8 mouse cellular contexts compared by ENCODE assay signal in genomic region chrX:51372477-51373239, GRCm38 (mm10).
DNase-seq lines count a peak whose midpoint lies in the region; ATAC-seq lines count a peak whose summit lies in the region.

No protein-coding gene starts in this region.

- H3K36me3 ChIP-seq in forebrain, embryonic 13.5 days (ENCODE audit: poor library complexity, severe bottlenecking): no peaks in the 10 kb centered on the region
- no peaks in the 10 kb centered on the region for H3K36me3 ChIP-seq in forebrain, embryonic 10.5 days (replicated peaks)
- no peaks in the 10 kb centered on the region for H3K36me3 ChIP-seq in midbrain, embryonic 11.5 days (ENCODE audit: control insufficient read depth, insufficient read depth, low read length)
- no peaks in the 10 kb centered on the region for H3K36me3 ChIP-seq in midbrain, embryonic 16.5 days (ENCODE audit: control insufficient read depth, insufficient read depth, low read length)
- H3K36me3 ChIP-seq in neural tube, embryonic 11.5 days (ENCODE audit: control insufficient read depth, insufficient read depth, low read length): no peaks in the 10 kb centered on the region

- H3K9me3 ChIP-seq in forebrain, embryonic 13.5 days (replicated peaks): no peaks in the 10 kb centered on the region
- H3K9me3 ChIP-seq in forebrain, embryonic 10.5 days: no peaks in the 10 kb centered on the region
- H3K9me3 ChIP-seq in midbrain, embryonic 11.5 days (ENCODE audit: control insufficient read depth, low read length): no peaks in the 10 kb centered on the region
- no peaks in the 10 kb centered on the region for H3K9me3 ChIP-seq in midbrain, embryonic 16.5 days (replicated peaks; ENCODE audit: control insufficient read depth, low read length, poor library complexity, severe bottlenecking)
- no peaks in the 10 kb centered on the region for H3K9me3 ChIP-seq in neural tube, embryonic 11.5 days (ENCODE audit: control insufficient read depth, low read length)

- no peak overlapping the region for H3K27ac ChIP-seq in forebrain, embryonic 13.5 days
- H3K27ac ChIP-seq in forebrain, embryonic 10.5 days: no peak overlapping the region
- H3K27ac ChIP-seq in midbrain, embryonic 11.5 days (ENCODE audit: low read depth, low read length): no peak overlapping the region
- no peak overlapping the region for H3K27ac ChIP-seq in midbrain, embryonic 16.5 days (ENCODE audit: low read length)
- no peak overlapping the region for H3K27ac ChIP-seq in neural tube, embryonic 11.5 days (ENCODE audit: low read depth, low read length)

- no peak overlapping the region for H3K4me2 ChIP-seq in forebrain, embryonic 13.5 days
- H3K4me2 ChIP-seq in midbrain, embryonic 11.5 days: no peak overlapping the region
- no peak overlapping the region for H3K4me2 ChIP-seq in midbrain, embryonic 16.5 days (ENCODE audit: low read length)
- H3K4me2 ChIP-seq in neural tube, embryonic 11.5 days (ENCODE audit: low read depth): no peak overlapping the region

- WGBS in forebrain, embryonic 13.5 days: 38% methylated on average over 5 of the region's 5 CpGs
- 58% methylated on average over 5 of the region's 5 CpGs for WGBS in forebrain, embryonic 10.5 days
- WGBS in midbrain, embryonic 11.5 days: 50% methylated on average over 5 of the region's 5 CpGs
- WGBS in midbrain, embryonic 16.5 days: 45% methylated on average over 5 of the region's 5 CpGs
- WGBS in neural tube, embryonic 11.5 days: 43% methylated on average over 5 of the region's 5 CpGs

- H3K4me1 ChIP-seq in forebrain, embryonic 13.5 days: no peaks in the 10 kb centered on the region
- H3K4me1 ChIP-seq in forebrain, embryonic 10.5 days: no peaks in the 10 kb centered on the region
- H3K4me1 ChIP-seq in midbrain, embryonic 11.5 days (ENCODE audit: control insufficient read depth, insufficient read depth, low read length): no peaks in the 10 kb centered on the region
- no peaks in the 10 kb centered on the region for H3K4me1 ChIP-seq in midbrain, embryonic 16.5 days (ENCODE audit: control insufficient read depth, insufficient read depth, low read length)
- H3K4me1 ChIP-seq in neural tube, embryonic 11.5 days (ENCODE audit: control insufficient read depth, insufficient read depth, low read length): no peaks in the 10 kb centered on the region

- no peak overlapping the region for H3K9ac ChIP-seq in forebrain, embryonic 13.5 days
- H3K9ac ChIP-seq in midbrain, embryonic 11.5 days (ENCODE audit: low read length): no peak overlapping the region
- no peak overlapping the region for H3K9ac ChIP-seq in midbrain, embryonic 16.5 days (ENCODE audit: low read depth, low read length)
- H3K9ac ChIP-seq in neural tube, embryonic 11.5 days (ENCODE audit: low read length): no peak overlapping the region

- 0 out of 2 replicates have a peak, but pooled peaks cover 2% of the 10 kb centered on the region for H3K27me3 ChIP-seq in forebrain, embryonic 13.5 days
- peaks cover 51% of the 10 kb centered on the region for H3K27me3 ChIP-seq in forebrain, embryonic 10.5 days (ENCODE audit: poor library complexity, severe bottlenecking)
- H3K27me3 ChIP-seq in midbrain, embryonic 11.5 days (ENCODE audit: control insufficient read depth, insufficient read depth, low read length): no peaks in the 10 kb centered on the region
- no peaks in the 10 kb centered on the region; the same call in 1 of the 2 replicates for H3K27me3 ChIP-seq in midbrain, embryonic 16.5 days (ENCODE audit: control insufficient read depth, insufficient read depth, low read depth, low read length)
- no peaks in the 10 kb centered on the region for H3K27me3 ChIP-seq in neural tube, embryonic 11.5 days (ENCODE audit: control insufficient read depth, insufficient read depth, low read length)

- peak; percentile 89 for ATAC-seq in forebrain, embryonic 13.5 days
- no peak for ATAC-seq in midbrain, embryonic 11.5 days (ENCODE audit: low FRiP score)
- ATAC-seq in midbrain, embryonic 16.5 days: no peak
- ATAC-seq in common myeloid progenitor, adult 5-6 weeks (replicated peaks; ENCODE audit: low read depth, poor library complexity, severe bottlenecking): 0 out of 2 replicates have a peak, but pooled peaks have one; percentile 47
- no peak for ATAC-seq in neural tube, embryonic 11.5 days (ENCODE audit: insufficient read depth, low FRiP score, low TSS enrichment)

- H3K4me3 ChIP-seq in forebrain, embryonic 13.5 days: no peak overlapping the region
- H3K4me3 ChIP-seq in forebrain, embryonic 10.5 days: no peak overlapping the region
- no peak overlapping the region for H3K4me3 ChIP-seq in midbrain, embryonic 11.5 days (ENCODE audit: low read depth, low read length)
- H3K4me3 ChIP-seq in midbrain, embryonic 16.5 days (ENCODE audit: low read depth, low read length): no peak overlapping the region
- no peak overlapping the region for H3K4me3 ChIP-seq in neural tube, embryonic 11.5 days (ENCODE audit: low read depth, low read length)

- DNase-seq in forebrain, embryonic 10.5 days (ENCODE audit: extremely low spot score, low spot score): no peak
- DNase-seq in midbrain, embryonic 11.5 days (ENCODE audit: low spot score, missing footprints): peak; percentile 81
- peak; percentile 1 to 24 for DNase-seq in layer of hippocampus, postnatal 14 days (ENCODE audit: low spot score in 2 of 2)
- DNase-seq in neural tube, embryonic 11.5 days (ENCODE audit: low spot score): peak; percentile 31
- no peak for DNase-seq in spleen, postnatal 4 days (ENCODE audit: low spot score in 2 of 2)

Comparison
In these comparisons a context has a peak if more than half of its experiments do, and no peak if none do; other contexts are left out.
1. ATAC-seq: peak in forebrain, embryonic 13.5 days (single experiment) and common myeloid progenitor, adult 5-6 weeks (single experiment); none in midbrain, embryonic 11.5 days (single experiment), midbrain, embryonic 16.5 days (single experiment) and neural tube, embryonic 11.5 days (single experiment).
2. DNase-seq: peak in midbrain, embryonic 11.5 days (single experiment), layer of hippocampus, postnatal 14 days (2 of 2) and neural tube, embryonic 11.5 days (single experiment); none in forebrain, embryonic 10.5 days (single experiment) and spleen, postnatal 4 days (0 of 2).